Mouse (Mus musculus): ENCODE data around the gene Adat2.

Adat2 gene

DNA sequence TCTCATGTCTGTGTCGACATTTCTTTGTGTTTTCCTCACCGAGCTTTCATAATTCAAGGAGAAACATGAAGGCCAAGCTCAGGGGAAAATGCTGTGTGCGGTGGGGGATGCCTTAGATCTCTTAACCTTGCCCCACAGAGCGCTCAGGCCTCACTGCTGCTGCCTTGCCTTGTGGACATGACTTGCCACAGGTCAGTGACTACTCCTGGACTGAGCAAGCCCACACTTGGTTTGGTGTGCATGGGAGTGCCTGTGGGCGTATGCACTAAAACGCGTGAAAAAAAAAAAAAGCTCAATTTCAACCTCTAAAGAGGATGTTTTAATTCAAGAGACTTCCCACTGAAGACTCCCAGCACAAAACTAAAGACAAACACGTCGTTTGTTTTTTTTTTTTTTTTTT is 44.2 kb downstream of the Adat2 start:
- no peak for DNase-seq

DNA sequence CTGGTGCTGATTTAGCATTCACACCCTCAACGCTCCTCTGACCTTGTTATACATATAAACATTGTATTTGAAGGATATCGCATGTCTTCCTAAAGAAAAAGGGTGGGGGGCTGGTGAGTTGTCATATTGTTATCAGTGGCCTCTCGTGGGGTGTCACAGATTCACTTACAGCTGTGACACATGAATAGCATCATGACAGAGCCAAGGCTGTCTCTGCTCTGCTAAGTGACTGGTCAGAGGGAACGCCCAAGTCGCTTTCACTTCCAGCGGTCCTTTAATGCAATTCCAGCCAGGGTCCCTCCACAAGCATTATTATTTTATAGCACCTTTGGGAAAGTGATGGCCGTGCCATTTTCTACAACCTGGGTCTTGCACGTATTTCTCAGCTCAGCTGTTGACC is 44.8 kb downstream of the Adat2 start:
- no peak for DNase-seq

DNA sequence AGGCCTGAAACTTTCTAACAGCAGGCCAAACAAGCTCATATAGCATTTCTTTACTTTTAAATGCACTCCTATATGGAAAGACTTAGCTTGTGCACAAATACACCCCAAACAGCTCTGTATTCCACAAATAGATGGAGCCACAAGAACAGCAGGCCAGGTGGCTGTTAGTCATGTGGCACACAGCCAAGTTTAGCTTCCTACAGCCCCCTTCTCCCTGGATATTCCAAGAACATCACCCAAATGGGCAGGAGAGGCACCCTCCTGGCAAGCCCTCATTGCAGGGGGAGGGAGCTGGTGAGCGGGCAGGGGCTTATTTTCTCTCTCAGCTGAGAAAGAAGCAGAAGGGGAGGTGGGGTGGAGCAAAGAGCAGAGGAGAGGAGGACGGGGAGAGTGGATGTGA is 48.2 kb downstream of the Adat2 start:
- no peak for DNase-seq

Data from thymus, postnatal 25 days (tissue).